Mouse (Mus musculus) brain, adult 2 months (tissue): ENCODE results near the gene Stac.

Source experiments
- DNase-seq: peaks from one replicate; pipeline ENCODE4 v3.0.0; 2011; ENCODE audit warnings: low read depth, low spot score

Gene Stac

DNA sequence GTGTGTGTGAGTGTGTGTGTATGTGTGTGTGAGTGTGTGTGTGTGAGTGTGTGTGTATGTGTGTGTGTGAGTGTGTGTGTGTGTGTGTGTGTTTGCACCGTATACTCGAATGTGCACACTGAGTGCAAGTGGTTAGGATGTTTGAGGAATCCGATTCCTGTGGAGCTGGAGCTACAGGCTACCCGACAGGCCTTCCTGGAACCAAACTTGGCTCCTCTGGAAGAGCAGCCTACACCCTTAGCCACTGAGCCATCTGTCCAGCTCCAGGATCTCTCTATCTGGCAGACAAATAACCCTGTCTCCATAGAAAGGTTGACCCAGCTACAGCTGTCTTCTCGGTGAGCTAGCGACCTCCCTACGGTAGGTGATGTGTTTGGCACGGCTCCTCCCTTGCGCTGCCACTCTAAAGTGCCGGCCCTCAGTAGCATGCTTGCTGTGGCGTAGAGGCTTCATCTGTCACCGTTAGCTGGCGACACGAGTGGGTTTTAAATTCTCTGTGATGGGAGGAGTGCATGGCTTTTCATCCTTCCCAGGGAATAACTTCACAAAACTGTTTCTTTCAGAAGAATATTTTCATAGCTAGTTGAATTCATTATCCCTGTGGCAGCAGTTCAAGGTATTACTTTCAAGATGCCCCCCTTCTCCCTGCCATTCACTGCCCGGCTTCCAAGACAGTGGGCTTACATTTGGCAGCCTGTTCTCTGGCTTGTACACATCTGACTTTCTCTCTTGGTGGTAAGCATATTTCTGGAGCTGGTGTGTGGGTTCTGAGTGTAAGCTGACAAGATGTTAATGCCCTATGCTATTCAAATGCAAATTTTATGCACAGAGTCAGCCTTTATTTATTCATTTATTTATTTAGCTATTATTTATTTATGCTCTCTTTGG lies 175.3 kb downstream of the Stac start:
- DNase-seq, result peak; percentile 50
